Mouse (Mus musculus): Measurements from ENCODE around the gene Cox4i2. TPM values are rescaled to one million over a fixed set of nuclear protein-coding genes. Genes with fewer than 3 reads are reported as not detected.
A peak's percentile ranks its signal among the peaks of the same experiment; 100 is the strongest.

Gene Cox4i2
- polyA plus RNA-seq, 1 experiment from 2014 or later, result 18.6 TPM

GRCm38 (mm10) chr2:152726751-152727335 is 27.1 kb upstream of the Cox4i2 start:
- H3K4me3 ChIP-seq (ENCODE audit: control insufficient read depth in 1 of 2, insufficient read depth in 1 of 2, low read depth in 1 of 2, low read length in 2 of 2), result no peak overlapping the region
- H3K9ac ChIP-seq (ENCODE audit: low read length), result no peak overlapping the region; the same call in 1 of the 2 replicates
- peaks cover 33% of the 10 kb centered on the region in 2 experiments for H3K4me1 ChIP-seq (ENCODE audit: control insufficient read depth in 2 of 2, insufficient read depth in 2 of 2, low read length in 2 of 2)
- H3K9me3 ChIP-seq (ENCODE audit: control insufficient read depth, low read length), result no peaks in the 10 kb centered on the region
- peak overlapping the region; percentile 10 to 78; a peak in 2 of 4 replicates for H3K27ac ChIP-seq (replicated peaks in 1 of 2; ENCODE audit: control insufficient read depth in 1 of 2, insufficient read depth in 1 of 2, low read depth in 2 of 2, low read length in 2 of 2)
- ATAC-seq (ENCODE audit: insufficient number of reproducible peaks, insufficient read depth, low FRiP score, low read depth), result no peak
- no peaks in the 10 kb centered on the region for H3K36me3 ChIP-seq (ENCODE audit: control insufficient read depth, insufficient read depth, low read length)
- peaks cover 6% of the 10 kb centered on the region; the same call in 1 of the 2 replicates for H3K27me3 ChIP-seq (ENCODE audit: control insufficient read depth, insufficient read depth, low read length)
- WGBS, result 54% methylated on average over 5 of the region's 6 CpGs
- no peak overlapping the region for H3K4me2 ChIP-seq (ENCODE audit: low read length)

GRCm38 (mm10) chr2:152727795-152728510 is 26.0 kb upstream of the Cox4i2 start:
- WGBS, result 77% methylated on average over 14 of the region's 14 CpGs
- 0 out of 2 replicates have a peak overlapping the region, but pooled peaks have one; percentile 12 for H3K9ac ChIP-seq (ENCODE audit: low read length)
- H3K4me3 ChIP-seq (ENCODE audit: control insufficient read depth in 1 of 2, insufficient read depth in 1 of 2, low read depth in 1 of 2, low read length in 2 of 2), result no peak overlapping the region
- peaks cover 33 to 35% of the 10 kb centered on the region in 2 experiments for H3K4me1 ChIP-seq (ENCODE audit: control insufficient read depth in 2 of 2, insufficient read depth in 2 of 2, low read length in 2 of 2)
- no peaks in the 10 kb centered on the region for H3K9me3 ChIP-seq (ENCODE audit: control insufficient read depth, low read length)
- ATAC-seq (ENCODE audit: insufficient number of reproducible peaks, insufficient read depth, low FRiP score, low read depth), result 0 out of 2 replicates have a peak, but pooled peaks have one; percentile 18
- peaks cover 6% of the 10 kb centered on the region; the same call in 1 of the 2 replicates for H3K27me3 ChIP-seq (ENCODE audit: control insufficient read depth, insufficient read depth, low read length)
- peak overlapping the region; percentile 55 to 78 for H3K27ac ChIP-seq (replicated peaks in 1 of 2; ENCODE audit: control insufficient read depth in 1 of 2, insufficient read depth in 1 of 2, low read depth in 2 of 2, low read length in 2 of 2)
- no peak overlapping the region for H3K4me2 ChIP-seq (ENCODE audit: low read length)
- H3K36me3 ChIP-seq (ENCODE audit: control insufficient read depth, insufficient read depth, low read length), result no peaks in the 10 kb centered on the region

GRCm38 (mm10) chr2:152728594-152728993 is 25.4 kb upstream of the Cox4i2 start:
- Histone ChIP-seq H3K4me1 (ENCODE audit: control insufficient read depth in 2 of 2, insufficient read depth in 2 of 2, low read length in 2 of 2) (peaks cover 32 to 33% of the 10 kb centered on the region in 2 experiments), H3K27ac (replicated peaks in 1 of 2; ENCODE audit: control insufficient read depth in 1 of 2, insufficient read depth in 1 of 2, low read depth in 2 of 2, low read length in 2 of 2) (peak overlapping the region; percentile 55 to 78), H3K4me2 (ENCODE audit: low read length) (no peak overlapping the region), H3K9me3 (ENCODE audit: control insufficient read depth, low read length) (no peaks in the 10 kb centered on the region), H3K27me3 (ENCODE audit: control insufficient read depth, insufficient read depth, low read length) (peaks cover 6% of the 10 kb centered on the region; the same call in 1 of the 2 replicates), H3K36me3 (ENCODE audit: control insufficient read depth, insufficient read depth, low read length) (no peaks in the 10 kb centered on the region), H3K4me3 (ENCODE audit: control insufficient read depth in 1 of 2, insufficient read depth in 1 of 2, low read depth in 1 of 2, low read length in 2 of 2) (no peak overlapping the region), H3K9ac (ENCODE audit: low read length) (no peak overlapping the region)
- WGBS, result 78% methylated on average over 7 of the region's 7 CpGs
- ATAC-seq (ENCODE audit: insufficient number of reproducible peaks, insufficient read depth, low FRiP score, low read depth), result no peak

GRCm38 (mm10) chr2:152729013-152729635 is 24.8 kb upstream of the Cox4i2 start:
- H3K27me3 ChIP-seq (ENCODE audit: control insufficient read depth, insufficient read depth, low read length), result peaks cover under 1% of the 10 kb centered on the region; the same call in 1 of the 2 replicates
- peaks cover 27 to 28% of the 10 kb centered on the region in 2 experiments for H3K4me1 ChIP-seq (ENCODE audit: control insufficient read depth in 2 of 2, insufficient read depth in 2 of 2, low read length in 2 of 2)
- ATAC-seq (ENCODE audit: insufficient number of reproducible peaks, insufficient read depth, low FRiP score, low read depth), result no peak
- no peak overlapping the region for H3K4me2 ChIP-seq (ENCODE audit: low read length)
- no peak overlapping the region for H3K4me3 ChIP-seq (ENCODE audit: control insufficient read depth in 1 of 2, insufficient read depth in 1 of 2, low read depth in 1 of 2, low read length in 2 of 2)
- H3K9me3 ChIP-seq (ENCODE audit: control insufficient read depth, low read length), result no peaks in the 10 kb centered on the region
- H3K36me3 ChIP-seq (ENCODE audit: control insufficient read depth, insufficient read depth, low read length), result no peaks in the 10 kb centered on the region
- peak overlapping the region; percentile 58 to 78 for H3K27ac ChIP-seq (replicated peaks in 1 of 2; ENCODE audit: control insufficient read depth in 1 of 2, insufficient read depth in 1 of 2, low read depth in 2 of 2, low read length in 2 of 2)
- 0 out of 2 replicates have a peak overlapping the region, but pooled peaks have one; percentile 31 for H3K9ac ChIP-seq (ENCODE audit: low read length)
- 36% methylated on average over 8 of the region's 8 CpGs for WGBS

GRCm38 (mm10) chr2:152729636-152730020 is 24.3 kb upstream of the Cox4i2 start:
- no peaks in the 10 kb centered on the region for H3K27me3 ChIP-seq (ENCODE audit: control insufficient read depth, insufficient read depth, low read length)
- no peak overlapping the region for H3K4me3 ChIP-seq (ENCODE audit: control insufficient read depth in 1 of 2, insufficient read depth in 1 of 2, low read depth in 1 of 2, low read length in 2 of 2)

GRCm38 (mm10) chr2:152733201-152733600 is 20.8 kb upstream of the Cox4i2 start:
- 95% methylated on average over 2 of the region's 2 CpGs for WGBS
- no peaks in the 10 kb centered on the region for H3K9me3 ChIP-seq (ENCODE audit: control insufficient read depth, low read length)
- no peak for ATAC-seq (ENCODE audit: insufficient number of reproducible peaks, insufficient read depth, low FRiP score, low read depth)
- peaks cover 33 to 47% of the 10 kb centered on the region in 2 experiments for H3K4me1 ChIP-seq (ENCODE audit: control insufficient read depth in 2 of 2, insufficient read depth in 2 of 2, low read length in 2 of 2)
- H3K27ac ChIP-seq (replicated peaks in 1 of 2; ENCODE audit: control insufficient read depth in 1 of 2, insufficient read depth in 1 of 2, low read depth in 2 of 2, low read length in 2 of 2), result no peak overlapping the region
- no peaks in the 10 kb centered on the region for H3K27me3 ChIP-seq (ENCODE audit: control insufficient read depth, insufficient read depth, low read length)
- H3K36me3 ChIP-seq (ENCODE audit: control insufficient read depth, insufficient read depth, low read length), result no peaks in the 10 kb centered on the region
- H3K9ac ChIP-seq (ENCODE audit: low read length), result no peak overlapping the region
- H3K4me3 ChIP-seq (ENCODE audit: control insufficient read depth in 1 of 2, insufficient read depth in 1 of 2, low read depth in 1 of 2, low read length in 2 of 2), result no peak overlapping the region
- H3K4me2 ChIP-seq (ENCODE audit: low read length), result no peak overlapping the region

More at GRCm38 (mm10) chr2:152729636-152730020, 24.3 kb upstream of the Cox4i2 start:
- H3K9me3 ChIP-seq (ENCODE audit: control insufficient read depth, low read length), result no peaks in the 10 kb centered on the region
- H3K4me2 ChIP-seq (ENCODE audit: low read length), result no peak overlapping the region
- 0 out of 2 replicates have a peak overlapping the region, but pooled peaks have one; percentile 31 for H3K9ac ChIP-seq (ENCODE audit: low read length)
- peak overlapping the region; percentile 58 to 78 for H3K27ac ChIP-seq (replicated peaks in 1 of 2; ENCODE audit: control insufficient read depth in 1 of 2, insufficient read depth in 1 of 2, low read depth in 2 of 2, low read length in 2 of 2)
- WGBS, result 10% methylated on average over 7 of the region's 7 CpGs
- peak; percentile 79 for ATAC-seq (ENCODE audit: insufficient number of reproducible peaks, insufficient read depth, low FRiP score, low read depth)
- peaks cover 27 to 31% of the 10 kb centered on the region in 2 experiments for H3K4me1 ChIP-seq (ENCODE audit: control insufficient read depth in 2 of 2, insufficient read depth in 2 of 2, low read length in 2 of 2)
- H3K36me3 ChIP-seq (ENCODE audit: control insufficient read depth, insufficient read depth, low read length), result no peaks in the 10 kb centered on the region

- H3K4me1 ChIP-seq (ENCODE audit: control insufficient read depth in 2 of 2, insufficient read depth in 2 of 2, low read length in 2 of 2), result peaks cover 24 to 45% of the 10 kb centered on the region in 2 experiments
- no peak for ATAC-seq (ENCODE audit: insufficient number of reproducible peaks, insufficient read depth, low FRiP score, low read depth)
Observed at GRCm38 (mm10) chr2:152734501-152734900, 19.5 kb upstream of the Cox4i2 start.

More at GRCm38 (mm10) chr2:152734501-152734900, 19.5 kb upstream of the Cox4i2 start:
- Histone ChIP-seq H3K27me3 (ENCODE audit: control insufficient read depth, insufficient read depth, low read length) (no peaks in the 10 kb centered on the region), H3K4me2 (ENCODE audit: low read length) (peak overlapping the region; percentile 84), H3K27ac (replicated peaks in 1 of 2; ENCODE audit: control insufficient read depth in 1 of 2, insufficient read depth in 1 of 2, low read depth in 2 of 2, low read length in 2 of 2) (peak overlapping the region; percentile 51 to 70; a peak in 3 of 4 replicates), H3K36me3 (ENCODE audit: control insufficient read depth, insufficient read depth, low read length) (no peaks in the 10 kb centered on the region), H3K4me3 (ENCODE audit: control insufficient read depth in 1 of 2, insufficient read depth in 1 of 2, low read depth in 1 of 2, low read length in 2 of 2) (peak overlapping the region in 1 of 2 experiments; percentile 63; a peak in 3 of 4 replicates), H3K9me3 (ENCODE audit: control insufficient read depth, low read length) (no peaks in the 10 kb centered on the region), H3K9ac (ENCODE audit: low read length) (peak overlapping the region; percentile 60)
- 15% methylated on average over 10 of the region's 10 CpGs for WGBS
